Mouse (Mus musculus) kidney, postnatal 4 days (tissue): ENCODE measurements at regions not wholly inside any gene's neighbourhood (a gene's known extent, or its start where the extent isn't known, plus 50 kb on each side); places are given as distances from the start of the nearest gene placed in this dataset.

Experiments
- DNase-seq, 2 experiments: peaks; one replicate each; pipeline ENCODE4 v3.0.0; 2021; ENCODE audit warnings: mixed read lengths in 2 of 2

GRCm38 (mm10) chr8:28117997-28118778 is 670.7 kb downstream of the Poteg start:
- no peak for DNase-seq

DNA sequence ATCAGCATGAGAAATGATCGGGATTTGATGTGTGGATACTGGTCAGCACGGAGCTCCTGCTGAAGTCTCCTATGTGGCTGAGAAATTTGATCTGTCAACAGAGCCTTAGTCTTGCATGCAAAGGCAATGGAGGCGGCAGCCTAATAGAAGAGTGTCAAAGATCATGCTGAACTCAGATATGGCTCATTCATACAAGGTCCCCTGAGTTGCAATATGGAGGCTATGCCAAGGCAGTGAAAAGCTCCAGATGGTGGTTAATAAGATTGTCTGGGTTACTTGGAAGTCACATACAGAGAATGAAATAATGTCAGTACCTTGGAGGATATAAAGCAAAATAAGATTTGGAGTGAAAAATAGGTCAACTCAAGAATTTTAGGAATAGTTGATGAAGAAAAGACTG is 677.6 kb downstream of the Poteg start:
- no peak for DNase-seq

DNA sequence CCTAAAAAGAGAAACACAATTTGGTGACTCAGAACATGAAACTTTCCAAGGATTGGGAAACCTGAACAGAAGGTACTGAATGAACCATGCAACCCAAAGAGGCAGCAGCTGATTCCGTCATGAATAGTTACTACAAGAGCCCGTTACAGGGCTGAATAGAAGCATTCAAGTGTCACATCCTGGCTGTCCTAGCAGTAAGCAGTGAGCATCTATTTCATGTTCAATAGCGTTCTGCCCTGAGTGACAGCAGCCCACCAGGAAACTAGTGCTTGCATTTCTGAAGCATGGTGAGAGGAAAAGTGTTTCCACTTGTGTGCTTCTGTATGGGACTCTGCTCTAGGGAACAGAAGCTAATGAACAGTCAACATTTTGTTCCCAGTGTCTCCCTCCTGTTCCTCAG is 694.4 kb downstream of the Poteg start:
- no peak for DNase-seq

DNA sequence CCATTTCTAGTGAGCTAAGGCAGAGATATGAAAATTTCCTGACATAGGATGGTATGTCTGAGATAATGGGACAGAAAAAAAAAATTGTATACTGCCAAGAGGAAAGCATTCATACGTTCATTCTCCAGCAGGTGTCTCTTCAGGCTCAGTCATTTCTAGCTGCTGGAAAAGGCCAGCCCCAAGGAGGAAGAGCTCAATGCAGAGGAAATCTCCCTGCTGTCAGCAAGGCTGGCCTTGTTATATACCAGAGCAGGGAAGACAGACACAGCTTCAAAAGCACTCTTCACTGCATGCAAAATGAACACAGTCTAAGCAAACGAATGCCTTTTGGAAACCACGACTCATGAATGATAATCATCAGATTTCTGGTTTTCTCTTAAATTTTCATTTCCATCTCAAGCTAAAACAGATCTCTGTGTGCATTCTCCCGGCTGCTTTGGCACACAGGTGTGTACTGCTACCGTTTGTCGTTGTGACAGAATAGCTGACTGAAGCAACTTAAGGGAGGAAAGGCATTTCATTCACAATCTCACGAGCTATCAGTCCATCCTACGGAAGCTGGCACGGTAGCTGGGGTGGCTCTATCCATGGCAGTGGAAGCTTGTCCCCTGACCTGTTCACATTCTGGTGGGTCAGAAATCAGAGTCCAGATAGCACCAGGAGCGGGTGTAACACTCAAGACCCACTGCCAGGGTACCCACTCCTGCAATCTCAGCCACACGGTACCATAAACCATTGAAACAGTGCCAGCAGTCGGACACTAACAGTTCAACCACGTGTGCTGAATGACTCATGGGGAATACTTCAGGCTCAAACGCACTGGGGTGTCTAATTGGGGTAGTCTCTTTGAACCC is 701.4 kb downstream of the Poteg start:
- peak; percentile 8 to 17 for DNase-seq

DNA sequence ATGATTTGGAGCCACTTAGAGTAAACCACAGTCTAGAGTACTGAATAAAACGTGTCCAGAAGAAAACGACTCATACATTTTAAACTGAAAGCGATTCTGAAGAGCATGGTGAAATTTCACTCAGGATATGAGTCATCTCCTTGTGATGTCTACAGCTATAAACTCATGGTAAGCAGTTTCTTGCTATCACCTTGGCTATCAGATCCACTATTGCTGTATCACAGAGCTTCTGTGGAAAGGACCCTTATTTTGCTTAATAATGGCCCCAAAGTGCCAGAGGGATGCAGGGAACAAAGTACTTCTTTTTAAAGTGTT is 701.9 kb downstream of the Poteg start:
- no peak for DNase-seq

- no peak for DNase-seq
These were observed 713.2 kb downstream of the Poteg start for GRCm38 (mm10) chr8:28160651-28161050.

DNA sequence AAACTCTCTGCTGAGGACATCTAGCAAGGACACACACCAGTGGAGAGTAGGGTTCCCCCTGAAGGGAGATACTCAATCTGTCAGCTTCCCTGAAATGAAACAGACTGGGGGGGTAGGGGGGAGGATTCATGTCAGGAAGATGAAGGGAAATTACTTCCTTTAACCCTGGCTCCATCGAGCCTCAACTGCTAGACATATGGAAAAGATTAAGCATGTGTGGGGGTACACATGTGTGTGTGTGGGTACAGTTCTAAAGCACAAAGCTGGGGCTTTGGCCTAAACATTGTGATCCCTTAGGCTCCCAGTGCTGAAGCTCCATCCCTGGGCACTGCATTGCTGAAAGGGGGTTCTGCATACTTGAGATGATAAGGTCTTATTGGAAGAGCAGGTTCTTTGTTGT is 720.6 kb downstream of the Poteg start:
- DNase-seq: no peak

GRCm38 (mm10) chr8:28171456-28171855 is 724.0 kb downstream of the Poteg start:
- no peak for DNase-seq

DNA sequence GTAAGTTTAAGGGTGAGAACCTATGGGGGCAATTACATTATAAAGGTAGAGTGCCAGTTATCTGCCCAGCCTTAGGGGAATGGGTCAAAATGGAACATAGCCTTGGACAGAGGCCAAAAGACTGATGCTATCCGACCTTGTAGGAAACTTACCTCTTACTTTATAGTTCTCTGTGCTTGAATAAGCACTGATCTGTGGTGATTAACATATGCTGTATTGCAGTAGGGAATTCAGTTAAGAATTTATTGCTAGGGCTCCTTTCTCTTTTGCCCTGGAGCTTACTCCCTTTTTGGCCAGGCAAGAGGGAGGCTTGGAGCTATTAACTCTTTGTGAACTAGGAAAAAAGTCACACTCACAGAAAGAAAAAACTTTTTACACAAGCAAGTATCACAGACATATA is 748.5 kb downstream of the Poteg start:
- DNase-seq: no peak

DNA sequence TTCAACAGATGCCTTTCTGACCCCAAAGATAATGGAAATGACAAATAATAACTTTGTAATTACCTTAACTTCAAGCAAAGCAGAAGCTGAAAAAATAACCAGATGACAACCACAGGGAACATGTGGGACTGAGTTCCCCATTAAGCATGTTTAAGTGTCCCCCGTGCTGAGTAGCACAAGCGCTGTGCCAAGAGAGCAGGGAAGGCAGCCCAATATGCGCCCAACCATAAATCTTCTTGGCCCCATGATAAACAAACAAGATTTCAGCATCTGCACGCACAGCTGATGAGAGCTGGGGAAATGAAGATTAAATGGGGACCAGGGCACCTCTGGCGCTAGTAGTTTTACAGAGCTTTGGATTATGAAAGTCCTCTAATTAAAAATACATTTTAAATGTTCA is 788.1 kb downstream of the Poteg start:
- no peak for DNase-seq

GRCm38 (mm10) chr8:28239411-28239810 is 791.9 kb downstream of the Poteg start:
- no peak for DNase-seq

DNA sequence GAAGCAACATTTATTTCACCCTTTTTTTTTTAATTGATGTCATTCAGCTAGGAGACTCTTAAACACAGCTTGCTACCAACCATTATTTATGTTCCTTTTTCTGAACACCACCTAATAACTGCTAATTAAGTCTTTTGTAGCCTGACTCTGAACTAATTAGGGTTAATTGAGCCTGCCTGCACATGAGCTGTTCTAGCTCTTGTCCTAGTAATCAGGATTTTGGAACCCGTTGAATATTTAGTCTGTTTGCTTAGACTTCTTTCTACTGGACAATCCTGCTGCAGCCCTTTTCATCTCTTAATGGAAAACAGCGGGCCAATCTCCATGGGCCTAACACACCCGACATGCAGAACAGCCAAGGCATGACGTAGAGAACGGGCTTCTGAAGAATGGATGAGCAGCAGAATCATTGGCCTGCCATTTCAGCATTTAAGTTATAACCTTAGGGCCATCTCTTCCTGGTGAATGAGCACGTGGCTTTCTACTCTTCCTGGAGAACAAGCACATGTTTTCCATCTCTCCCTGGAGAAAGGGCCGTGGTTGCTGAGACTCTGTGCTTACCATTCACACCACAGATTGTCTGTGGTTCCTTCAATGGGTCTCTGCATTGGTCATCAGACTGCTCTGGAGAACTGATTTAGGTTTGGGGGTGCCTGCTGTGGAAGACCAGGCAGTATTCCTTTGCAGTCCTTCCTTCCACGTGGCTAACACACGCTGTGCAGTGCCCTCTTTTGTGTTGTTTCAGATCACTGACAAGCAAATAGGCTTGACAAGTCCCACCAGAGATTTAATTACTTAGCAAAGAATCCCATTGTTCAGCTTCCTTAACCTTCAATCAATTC is 805.1 kb downstream of the Poteg start:
- no peak for DNase-seq

DNA sequence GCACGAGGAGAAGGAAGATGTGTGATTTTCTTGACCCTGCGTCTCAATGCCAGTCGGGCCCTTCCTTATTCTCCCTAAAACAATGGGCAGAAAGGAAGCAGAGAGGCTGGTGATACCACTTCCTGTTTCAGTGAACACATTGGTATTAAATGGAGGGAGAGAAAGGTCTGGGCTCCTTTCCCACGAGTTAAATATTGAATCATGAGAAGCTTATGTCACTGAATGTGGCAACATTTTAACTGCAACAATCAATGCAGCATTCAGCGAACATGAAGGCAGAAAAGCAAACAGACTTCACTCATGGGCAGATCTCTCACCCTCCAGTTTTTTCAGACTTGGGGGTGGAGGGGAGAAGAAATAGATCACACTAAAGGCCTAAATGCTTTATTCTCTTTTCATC is 819.8 kb downstream of the Poteg start:
- no peak for DNase-seq

GRCm38 (mm10) chr8:28284257-28284656 is 836.8 kb downstream of the Poteg start:
- DNase-seq: no peak

GRCm38 (mm10) chr8:28298896-28299793 is 851.7 kb downstream of the Poteg start:
- DNase-seq: peak; percentile 8 to 24

DNA sequence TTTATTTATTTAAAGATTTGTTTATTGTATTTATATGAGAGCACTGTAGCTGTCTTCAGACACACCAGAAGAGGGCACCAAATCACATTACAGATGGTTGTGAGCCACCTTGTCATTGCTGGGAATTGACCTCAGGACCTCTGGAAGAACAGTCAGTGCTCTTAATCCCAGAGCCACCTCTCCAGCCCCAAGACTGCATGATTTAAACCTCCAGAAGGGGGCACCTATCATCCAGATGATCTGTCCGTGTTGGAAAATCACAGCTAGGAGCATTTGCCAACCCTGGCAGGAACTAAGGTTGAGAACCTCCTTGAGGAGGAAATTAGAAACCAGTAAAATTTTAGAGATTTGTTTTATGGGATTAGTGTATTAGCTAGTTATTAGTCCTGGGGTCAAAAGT is 869.6 kb downstream of the Poteg start:
- DNase-seq: peak in 1 of 2 experiments; percentile 4

GRCm38 (mm10) chr8:28333388-28333787 is 885.9 kb downstream of the Poteg start:
- DNase-seq: peak in 1 of 2 experiments; percentile 1

- no peak for DNase-seq
These were observed 890.0 kb downstream of the Poteg start for GRCm38 (mm10) chr8:28337484-28337883.

GRCm38 (mm10) chr8:28341236-28341635 is 893.8 kb downstream of the Poteg start:
- no peak for DNase-seq

GRCm38 (mm10) chr8:28366470-28366869 is 919.0 kb downstream of the Poteg start:
- DNase-seq: no peak

DNA sequence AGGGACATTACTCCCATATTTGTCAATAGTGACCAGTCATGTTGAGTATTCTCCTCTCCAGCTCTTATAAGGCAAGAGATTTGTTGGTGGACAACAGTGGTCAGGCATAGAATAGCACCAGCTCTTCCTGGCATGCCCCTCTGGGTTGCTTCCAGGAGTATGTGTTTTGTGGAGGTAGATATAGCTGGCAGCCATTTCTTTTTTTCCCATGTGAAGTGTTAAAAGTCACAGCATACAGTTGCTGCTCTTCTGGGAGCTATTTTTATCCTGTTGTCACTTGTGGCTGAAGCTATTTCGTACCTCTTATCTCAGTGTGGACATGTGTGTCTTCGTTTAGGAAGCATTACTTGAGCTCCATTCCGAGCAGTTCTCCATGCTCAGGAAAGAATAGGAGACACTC is 919.9 kb downstream of the Poteg start:
- DNase-seq: no peak

- no peak for DNase-seq
These were observed 924.3 kb downstream of the Poteg start for GRCm38 (mm10) chr8:28371752-28372151.
